Mouse (Mus musculus) hindbrain, embryonic 15.5 days (tissue): ENCODE data around the gene Tirap. TPM values are rescaled to one million over a fixed set of nuclear protein-coding genes. Genes with fewer than 3 reads are reported as not detected.

ENCODE experiments used
- ATAC-seq: fragments of 200-750 bp; cut with Nextera tagmentation; 2 replicates; pipeline ENCODE4 v1.8.0; 2017; ENCODE audit warnings: low read depth, moderate number of reproducible peaks, moderate TSS enrichment; ENCODE audit not compliant: low FRiP score
- H3K27ac ChIP-seq: fragments of 300-500 bp; sonication (generic); replicated peaks from 2 replicates; pipeline ENCODE4 v1.5.1; 2015; ENCODE audit warnings: mild to moderate bottlenecking, inconsistent platforms
- H3K27me3 ChIP-seq: fragments of 300-500 bp; sonication (generic); 2 replicates; pipeline ENCODE4 v1.6.1; 2015; ENCODE audit warnings: control low read depth, inconsistent platforms
- H3K36me3 ChIP-seq: fragments of 300-500 bp; sonication (generic); 2 replicates; pipeline ENCODE4 v1.6.1; 2015; ENCODE audit warnings: control low read depth, inconsistent platforms
- H3K4me1 ChIP-seq: fragments of 300-500 bp; sonication (generic); replicated peaks from 2 replicates; pipeline ENCODE4 v1.6.1; 2015; ENCODE audit warnings: control low read depth, inconsistent platforms
- H3K4me2 ChIP-seq: fragments of 300-500 bp; sonication (generic); 2 replicates; pipeline ENCODE4 v1.6.1; 2015; ENCODE audit warnings: moderate library complexity, mild to moderate bottlenecking, inconsistent platforms
- H3K4me3 ChIP-seq: fragments of 300-500 bp; sonication (generic); 2 replicates; pipeline ENCODE4 v1.5.1; 2015; ENCODE audit warnings: mild to moderate bottlenecking, inconsistent platforms
- H3K9ac ChIP-seq: fragments of 300-500 bp; sonication (generic); 2 replicates; pipeline ENCODE4 v1.6.1; 2015; ENCODE audit warnings: inconsistent platforms
- H3K9me3 ChIP-seq: fragments of 300-500 bp; sonication (generic); 2 replicates; pipeline ENCODE4 v1.6.1; 2016; ENCODE audit warnings: control low read depth, inconsistent platforms
- WGBS: fragments of 180-500 bp; shearing (Covaris S2); methylation state at CpG from one replicate; pipeline ENCODE4 v1.1.7; 2015; 5-methylcytosine and 5-hydroxymethylcytosine counted together
- polyA plus RNA-seq: library from polyadenylated mRNA; unstranded; fragments of >200 nt; fragmentation: Nextera tagmentation; extraction: Ambion mirVana; gene quantifications from 2 replicates; pipeline ENCODE4 v1.2.1, GENCODE M21; 2015

The Tirap gene
- polyA plus RNA-seq, 1 experiment from 2014 or later = 5.9 TPM

GRCm38 (mm10) chr9:35186430-35186829 is 13.7 kb downstream of the Tirap start:
- no peak overlapping the region for H3K9ac ChIP-seq
- H3K4me3 ChIP-seq = no peak overlapping the region
- H3K36me3 ChIP-seq = no peaks in the 10 kb centered on the region
- H3K4me1 ChIP-seq = peaks cover 8% of the 10 kb centered on the region; the same call in 1 of the 2 replicates
- no peak overlapping the region for H3K27ac ChIP-seq
- no peak for ATAC-seq
- 87% methylated on average over 3 of the region's 4 CpGs for WGBS
- H3K4me2 ChIP-seq = no peak overlapping the region
- H3K27me3 ChIP-seq = no peaks in the 10 kb centered on the region
- H3K9me3 ChIP-seq = no peaks in the 10 kb centered on the region

GRCm38 (mm10) chr9:35183359-35183758 is 16.7 kb downstream of the Tirap start:
- no peaks in the 10 kb centered on the region for H3K4me1 ChIP-seq
- 75% methylated on average over 5 of the region's 5 CpGs for WGBS
- no peak overlapping the region for H3K4me3 ChIP-seq
- H3K9ac ChIP-seq = no peak overlapping the region
- H3K36me3 ChIP-seq = no peaks in the 10 kb centered on the region
- no peak overlapping the region for H3K4me2 ChIP-seq
- H3K9me3 ChIP-seq = no peaks in the 10 kb centered on the region
- H3K27me3 ChIP-seq = no peaks in the 10 kb centered on the region
- ATAC-seq = no peak
- no peak overlapping the region for H3K27ac ChIP-seq

GRCm38 (mm10) chr9:35182832-35183231 is 17.3 kb downstream of the Tirap start:
- no peak overlapping the region for H3K9ac ChIP-seq
- no peaks in the 10 kb centered on the region for H3K36me3 ChIP-seq
- WGBS = 89% methylated on average over 2 of the region's 2 CpGs
- ATAC-seq = no peak
- no peak overlapping the region for H3K27ac ChIP-seq
- H3K27me3 ChIP-seq = no peaks in the 10 kb centered on the region
- H3K4me3 ChIP-seq = no peak overlapping the region
- H3K9me3 ChIP-seq = no peaks in the 10 kb centered on the region
- H3K4me1 ChIP-seq = no peaks in the 10 kb centered on the region
- H3K4me2 ChIP-seq = no peak overlapping the region

- 48% methylated on average over 14 of the region's 14 CpGs for whole genome bisulfite sequencing
- peak overlapping the region; percentile 76 for H3K4me3 ChIP-seq
- no peaks in the 10 kb centered on the region for H3K9me3 ChIP-seq
- peak overlapping the region; percentile 97 for H3K27ac ChIP-seq
- H3K36me3 ChIP-seq = no peaks in the 10 kb centered on the region
- no peaks in the 10 kb centered on the region for H3K27me3 ChIP-seq
- peak overlapping the region; percentile 66 for H3K9ac ChIP-seq
- peak overlapping the region; percentile 89 for H3K4me2 ChIP-seq
- peaks cover 12% of the 10 kb centered on the region for H3K4me1 ChIP-seq
- ATAC-seq = no peak; the same call in 1 of the 2 replicates
Measured at GRCm38 (mm10) chr9:35176124-35176659, 23.9 kb downstream of the Tirap start.

- Histone ChIP-seq H3K36me3 (peaks cover 1% of the 10 kb centered on the region), H3K4me1 (peaks cover 12% of the 10 kb centered on the region), H3K4me2 (peak within 1 kb of the TSS; percentile 89), H3K9me3 (no peaks in the 10 kb centered on the region), H3K27me3 (no peaks in the 10 kb centered on the region), H3K4me3 (peak within 1 kb of the TSS; percentile 76), H3K9ac (peak within 1 kb of the TSS; percentile 66), H3K27ac (peak within 1 kb of the TSS; percentile 97)
- peak; percentile 97 for ATAC-seq
- under 1% methylated on average over 38 of the region's 38 CpGs for WGBS
Measured at GRCm38 (mm10) chr9:35175251-35176123, 24.6 kb downstream of the Tirap start, which contains the start of gene Dcps. Dcps (minus strand) TSS chr9:35176061.

GRCm38 (mm10) chr9:35173331-35173730 is 26.8 kb downstream of the Tirap start:
- WGBS = 91% methylated on average over 1 of the region's 1 CpGs

GRCm38 (mm10) chr9:35170071-35170470 is 30.0 kb downstream of the Tirap start:
- WGBS = 93% methylated on average over 7 of the region's 7 CpGs
- ATAC-seq = no peak
- Histone ChIP-seq H3K4me1 (peaks cover 11% of the 10 kb centered on the region), H3K27ac (no peak overlapping the region), H3K9me3 (no peaks in the 10 kb centered on the region), H3K4me3 (no peak overlapping the region), H3K36me3 (peaks cover 12% of the 10 kb centered on the region), H3K9ac (no peak overlapping the region), H3K27me3 (no peaks in the 10 kb centered on the region), H3K4me2 (no peak overlapping the region)

More at GRCm38 (mm10) chr9:35173331-35173730, 26.8 kb downstream of the Tirap start:
- Histone ChIP-seq H3K4me3 (no peak overlapping the region), H3K27ac (no peak overlapping the region), H3K9ac (no peak overlapping the region), H3K27me3 (no peaks in the 10 kb centered on the region), H3K36me3 (peaks cover 12% of the 10 kb centered on the region), H3K4me2 (no peak overlapping the region), H3K9me3 (no peaks in the 10 kb centered on the region), H3K4me1 (peaks cover 12% of the 10 kb centered on the region)
- ATAC-seq = no peak

GRCm38 (mm10) chr9:35166798-35167635 is 33.1 kb downstream of the Tirap start:
- peaks cover 12% of the 10 kb centered on the region for H3K36me3 ChIP-seq
- ATAC-seq = 0 out of 2 replicates have a peak, but pooled peaks have one; percentile 52
- 0 out of 2 replicates have a peak, but pooled peaks cover 3% of the 10 kb centered on the region for H3K4me1 ChIP-seq
- WGBS = 21% methylated on average over 9 of the region's 9 CpGs
- no peaks in the 10 kb centered on the region for H3K27me3 ChIP-seq
- H3K9ac ChIP-seq = no peak overlapping the region
- H3K27ac ChIP-seq = no peak overlapping the region
- no peaks in the 10 kb centered on the region for H3K9me3 ChIP-seq
- H3K4me3 ChIP-seq = no peak overlapping the region
- H3K4me2 ChIP-seq = no peak overlapping the region

- 23% methylated on average over 3 of the region's 3 CpGs for WGBS
- ATAC-seq = peak; percentile 62; the same call in 1 of the 2 replicates
- no peak overlapping the region for H3K9ac ChIP-seq
Measured at GRCm38 (mm10) chr9:35166144-35166797, 33.8 kb downstream of the Tirap start.

GRCm38 (mm10) chr9:35164142-35164874 is 35.8 kb downstream of the Tirap start:
- H3K27ac ChIP-seq = no peak overlapping the region
- no peaks in the 10 kb centered on the region for H3K27me3 ChIP-seq
- H3K4me1 ChIP-seq = 0 out of 2 replicates have a peak, but pooled peaks cover 3% of the 10 kb centered on the region
- no peaks in the 10 kb centered on the region for H3K9me3 ChIP-seq
- H3K4me2 ChIP-seq = no peak overlapping the region
- no peaks in the 10 kb centered on the region; the same call in 1 of the 2 replicates for H3K36me3 ChIP-seq
- 88% methylated on average over 5 of the region's 5 CpGs for WGBS
- H3K9ac ChIP-seq = no peak overlapping the region
- H3K4me3 ChIP-seq = no peak overlapping the region
- ATAC-seq = no peak

More at GRCm38 (mm10) chr9:35166144-35166797, 33.8 kb downstream of the Tirap start:
- Histone ChIP-seq H3K4me2 (no peak overlapping the region), H3K27me3 (no peaks in the 10 kb centered on the region), H3K27ac (no peak overlapping the region), H3K4me3 (no peak overlapping the region), H3K36me3 (peaks cover 12% of the 10 kb centered on the region), H3K9me3 (no peaks in the 10 kb centered on the region), H3K4me1 (0 out of 2 replicates have a peak, but pooled peaks cover 3% of the 10 kb centered on the region)
